Mouse (Mus musculus) Muller cell, postnatal 12 days (primary cell): Measurements from ENCODE around the gene Dcaf12.

Source experiments
- DNase-seq: peaks from one replicate; pipeline ENCODE4 v3.0.0-alpha.2; 2015; ENCODE audit errors: inconsistent ontology term

Dcaf12 gene

DNA sequence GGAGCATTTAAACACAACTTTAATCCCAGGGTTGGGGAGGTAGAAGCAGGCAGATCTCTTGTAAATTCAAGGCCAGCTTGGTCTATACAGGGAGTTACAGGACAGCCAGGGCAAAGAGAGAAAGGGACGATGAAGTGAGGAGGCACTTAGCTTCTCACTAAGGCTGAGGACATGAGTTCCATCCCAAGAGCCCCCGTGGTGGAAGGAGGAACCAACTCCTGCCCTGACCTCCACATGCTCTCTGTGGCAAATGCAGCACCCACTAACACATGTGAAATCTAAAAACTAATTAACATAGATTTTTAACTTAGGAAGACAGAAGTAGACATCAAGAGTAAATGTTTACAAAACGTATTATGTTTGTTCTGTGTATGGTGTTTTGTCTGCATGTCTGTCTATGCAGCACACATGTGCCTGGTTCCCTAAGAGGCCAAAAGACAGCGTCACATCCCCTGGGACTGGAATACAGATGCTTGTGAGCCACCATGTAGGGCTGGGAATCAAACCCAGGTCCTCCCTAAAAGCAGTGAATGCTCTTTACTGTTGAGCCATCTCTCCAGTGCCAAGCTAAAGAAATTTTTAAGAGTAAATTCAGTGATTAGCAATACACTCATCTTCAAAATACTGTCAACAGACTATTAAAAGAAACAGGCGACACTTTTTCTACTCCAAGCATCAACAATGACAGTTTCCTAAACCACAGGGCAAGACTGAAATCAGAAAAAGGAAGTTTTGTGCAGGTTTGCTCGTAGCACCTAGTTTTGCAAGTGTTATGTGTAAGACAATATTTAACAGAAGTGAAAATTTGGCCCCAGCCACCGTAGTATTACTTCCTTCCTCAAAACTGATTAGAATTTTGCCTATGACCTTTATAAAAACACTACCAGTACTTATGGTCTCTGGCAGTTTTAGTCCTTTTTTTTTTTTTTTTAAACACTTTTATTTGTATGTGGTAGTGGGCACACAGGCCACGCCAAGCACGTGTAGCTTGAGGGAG lies 3.8 kb downstream of the Dcaf12 start:
- DNase-seq, result no peak

DNA sequence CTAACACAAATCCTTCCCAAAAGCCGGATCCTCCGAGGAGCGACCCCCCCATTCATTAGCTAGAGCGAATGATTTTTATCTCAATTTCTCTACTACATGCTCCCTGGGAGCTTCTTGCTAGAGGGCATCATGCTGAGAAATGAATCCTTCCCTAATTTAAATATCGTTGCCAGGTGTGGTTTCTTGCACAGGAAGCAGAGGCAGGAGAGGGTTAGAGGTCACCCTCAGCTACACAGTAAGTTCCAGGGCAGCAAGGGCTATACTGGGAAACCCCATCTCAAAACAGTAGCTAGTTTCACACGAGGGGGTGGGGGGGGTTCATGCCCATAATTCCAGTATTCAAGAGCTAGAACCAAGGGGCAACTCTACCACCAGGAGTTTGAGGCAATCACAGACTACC lies 7.3 kb downstream of the Dcaf12 start:
- no peak for DNase-seq

DNA sequence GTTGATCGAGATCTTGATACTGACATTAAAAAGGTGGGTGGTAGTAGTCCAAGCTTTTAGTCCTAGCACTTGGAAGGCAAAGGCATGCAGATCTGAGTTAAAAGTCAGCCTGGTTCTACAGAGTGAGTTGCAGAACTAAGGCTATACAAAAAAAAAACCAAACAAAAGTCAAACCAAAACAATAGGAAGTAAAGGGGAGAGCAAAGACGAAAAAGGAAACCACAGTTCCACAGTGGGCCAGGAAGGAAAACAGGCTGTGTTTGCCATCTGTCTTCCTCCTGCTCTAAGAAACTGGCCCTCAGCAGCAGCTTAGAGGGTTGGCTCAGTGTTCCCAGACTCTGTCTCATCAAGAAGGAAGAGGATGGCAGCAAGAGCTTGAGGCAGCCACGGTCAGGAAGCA lies 10.4 kb downstream of the Dcaf12 start:
- DNase-seq, result no peak

DNA sequence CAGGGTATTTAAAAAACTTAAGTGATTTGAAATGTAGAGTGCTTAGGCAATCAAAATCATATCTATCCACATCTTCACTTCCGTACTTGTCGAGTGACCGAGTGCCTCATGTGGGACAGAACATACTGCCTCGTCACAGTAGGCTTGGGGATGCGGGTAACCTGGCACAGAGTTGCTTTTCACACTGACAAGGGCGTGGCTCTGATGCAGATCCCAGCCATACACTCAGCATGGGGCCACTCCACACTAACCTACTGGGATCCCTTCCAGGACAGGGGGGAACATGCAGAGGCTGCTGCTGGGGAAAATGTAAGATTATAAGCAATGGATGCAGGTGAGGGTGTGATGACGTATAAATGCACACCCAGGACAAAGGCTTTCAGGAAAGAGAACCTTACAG lies 11.0 kb downstream of the Dcaf12 start:
- DNase-seq, result no peak

DNA sequence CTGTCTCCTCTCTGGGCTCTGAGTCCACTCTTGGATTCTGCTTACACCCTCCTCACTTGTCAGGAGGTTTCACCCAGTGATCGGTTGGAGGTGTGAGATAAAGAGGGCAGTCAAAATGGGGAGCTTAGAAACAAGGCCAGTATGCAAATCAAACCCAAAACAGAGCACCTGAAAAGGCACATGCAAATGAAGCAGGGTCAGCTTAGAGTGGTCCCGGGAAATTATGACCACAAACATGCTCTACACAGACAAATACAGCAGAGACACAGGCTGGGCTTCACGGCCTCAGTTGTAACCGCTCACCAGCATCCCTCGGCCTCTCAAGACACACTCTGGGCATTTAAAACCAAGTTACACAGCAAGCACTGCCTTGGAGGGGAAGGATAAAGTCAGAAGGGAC lies 15.7 kb downstream of the Dcaf12 start:
- no peak for DNase-seq

DNA sequence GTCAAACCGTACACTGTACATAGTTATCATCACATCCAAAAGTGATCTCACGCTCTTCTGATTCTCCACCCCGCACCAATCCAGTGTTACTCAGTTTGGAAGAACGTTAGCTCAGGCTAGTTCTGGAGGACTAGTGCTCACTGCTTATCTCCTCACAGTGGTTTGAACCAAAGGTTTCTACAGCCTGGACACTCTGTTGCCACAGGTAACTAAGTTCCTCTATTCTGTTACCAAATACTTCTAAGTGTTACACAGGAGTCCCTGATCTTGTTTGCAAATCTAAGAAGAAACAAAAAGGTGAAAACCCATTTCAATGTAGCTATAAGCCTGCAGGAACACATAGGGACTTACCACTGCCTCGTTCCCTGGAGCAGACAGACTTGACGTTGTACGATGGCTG lies 18.7 kb downstream of the Dcaf12 start:
- no peak for DNase-seq

DNA sequence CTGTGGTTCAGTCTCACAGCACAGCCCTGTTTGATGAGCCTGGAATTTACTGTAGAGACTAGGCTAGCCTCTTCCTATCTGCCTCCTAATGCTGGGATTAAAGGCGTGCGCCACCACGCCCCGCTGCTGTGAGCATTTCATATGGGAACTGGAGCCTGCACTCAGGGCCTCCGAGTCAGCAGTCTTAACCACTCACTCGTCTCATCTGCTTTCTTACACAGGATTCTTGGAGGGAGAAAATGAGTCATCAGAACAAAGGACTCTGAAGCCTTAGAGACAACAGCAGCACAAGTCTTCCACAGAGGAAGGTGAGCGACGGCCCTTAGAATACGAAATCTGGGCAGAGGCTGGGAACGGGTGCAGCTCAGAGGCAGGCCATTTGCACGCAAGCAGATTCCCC lies 19.2 kb downstream of the Dcaf12 start:
- peak; percentile 26 for DNase-seq

DNA sequence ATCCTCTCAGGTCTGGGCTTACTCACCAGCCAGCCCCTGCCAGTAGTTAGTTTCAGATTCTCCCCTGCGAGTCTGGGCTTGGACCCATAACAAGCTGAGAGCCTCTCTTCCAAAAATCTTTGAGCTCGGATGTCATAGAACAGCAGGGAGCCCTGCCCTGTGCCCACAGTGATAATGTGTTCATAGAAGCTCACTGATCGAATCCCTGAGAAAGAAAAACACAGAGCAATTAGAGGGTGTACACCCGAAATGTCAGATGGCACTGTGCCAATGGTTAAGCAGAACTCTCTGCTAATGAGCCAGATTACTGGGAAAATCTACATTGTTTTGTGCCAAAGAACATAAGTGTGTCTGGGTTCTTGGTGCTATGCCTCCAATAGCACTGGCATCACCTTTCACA lies 20.8 kb downstream of the Dcaf12 start:
- peak; percentile 96 for DNase-seq

DNA sequence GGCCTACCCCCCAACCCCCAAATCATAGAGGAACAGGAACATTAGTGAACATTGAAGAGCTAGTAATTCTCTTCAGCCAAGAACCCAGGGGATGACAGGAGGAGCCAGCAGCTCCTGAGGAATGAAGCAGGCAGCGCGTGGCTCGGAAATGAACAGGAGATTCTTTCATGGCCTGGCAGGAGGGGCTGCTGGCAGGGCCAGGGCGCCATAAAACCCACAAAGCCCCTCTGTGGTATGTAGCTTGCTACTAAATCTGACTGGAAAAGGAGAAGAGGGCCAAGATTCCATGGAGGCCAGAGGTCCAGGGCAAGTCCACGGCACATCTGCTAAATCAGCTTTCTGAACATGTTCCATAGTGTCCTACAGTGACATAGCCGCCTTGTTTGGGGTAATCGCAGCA lies 24.9 kb downstream of the Dcaf12 start:
- peak; percentile 35 for DNase-seq

DNA sequence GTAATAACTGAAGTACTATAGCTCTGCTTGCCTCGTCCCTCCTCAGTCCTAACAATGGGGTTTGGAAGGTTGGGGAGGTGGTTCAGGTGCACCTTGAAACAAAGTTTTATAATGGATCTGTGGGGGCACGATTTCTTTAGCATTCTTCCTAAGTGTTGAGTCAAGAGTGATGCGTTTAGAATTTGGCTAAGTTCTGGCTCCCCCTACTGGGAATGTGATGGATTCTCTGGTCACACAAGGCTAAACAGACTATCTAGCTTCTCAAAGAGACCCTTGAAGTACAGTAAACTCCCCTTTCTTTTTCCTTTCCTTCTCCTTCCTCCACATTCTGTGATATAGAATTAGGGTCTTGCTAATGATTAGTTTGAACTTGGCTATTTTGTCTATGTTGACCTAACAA lies 28.3 kb downstream of the Dcaf12 start:
- peak; percentile 44 for DNase-seq

DNA sequence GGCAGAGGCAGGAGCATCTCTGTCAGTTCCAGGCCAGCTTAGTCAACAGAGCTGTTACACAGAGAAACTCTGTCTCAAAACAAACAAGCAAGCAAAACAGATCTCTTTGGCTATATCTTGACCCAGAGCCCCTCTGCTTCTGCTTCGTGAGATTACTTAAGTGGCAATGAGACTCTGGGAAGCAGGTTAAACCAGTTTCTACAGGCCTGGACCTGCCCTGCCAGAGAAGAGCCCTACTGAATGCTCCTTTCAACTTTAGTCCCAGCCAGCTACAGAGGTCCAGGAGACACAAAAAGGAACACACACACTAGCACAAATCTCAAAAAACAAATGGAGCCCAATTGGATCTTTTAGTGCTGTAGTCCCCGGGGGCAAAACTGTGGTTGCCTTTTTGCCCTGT lies 30.6 kb downstream of the Dcaf12 start:
- no peak for DNase-seq

DNA sequence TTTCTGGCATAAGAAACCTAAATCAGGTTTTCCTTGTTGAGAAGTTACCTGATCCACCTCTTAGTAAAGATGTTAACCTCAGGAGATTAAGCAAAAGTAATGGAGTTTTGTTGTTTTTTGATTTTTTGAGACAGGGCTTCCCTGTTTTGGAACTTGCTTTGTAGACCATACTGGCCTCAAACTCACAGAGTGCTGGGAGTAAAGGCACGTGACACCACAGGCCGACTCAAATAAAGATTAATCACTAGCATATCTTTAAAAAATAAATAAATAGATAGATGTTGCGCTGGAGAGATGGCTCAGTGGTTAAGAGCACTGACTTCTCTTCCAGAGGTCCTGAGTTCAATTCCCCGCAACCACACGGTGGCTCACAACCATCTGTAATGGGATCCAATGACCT lies 38.8 kb downstream of the Dcaf12 start:
- no peak for DNase-seq

DNA sequence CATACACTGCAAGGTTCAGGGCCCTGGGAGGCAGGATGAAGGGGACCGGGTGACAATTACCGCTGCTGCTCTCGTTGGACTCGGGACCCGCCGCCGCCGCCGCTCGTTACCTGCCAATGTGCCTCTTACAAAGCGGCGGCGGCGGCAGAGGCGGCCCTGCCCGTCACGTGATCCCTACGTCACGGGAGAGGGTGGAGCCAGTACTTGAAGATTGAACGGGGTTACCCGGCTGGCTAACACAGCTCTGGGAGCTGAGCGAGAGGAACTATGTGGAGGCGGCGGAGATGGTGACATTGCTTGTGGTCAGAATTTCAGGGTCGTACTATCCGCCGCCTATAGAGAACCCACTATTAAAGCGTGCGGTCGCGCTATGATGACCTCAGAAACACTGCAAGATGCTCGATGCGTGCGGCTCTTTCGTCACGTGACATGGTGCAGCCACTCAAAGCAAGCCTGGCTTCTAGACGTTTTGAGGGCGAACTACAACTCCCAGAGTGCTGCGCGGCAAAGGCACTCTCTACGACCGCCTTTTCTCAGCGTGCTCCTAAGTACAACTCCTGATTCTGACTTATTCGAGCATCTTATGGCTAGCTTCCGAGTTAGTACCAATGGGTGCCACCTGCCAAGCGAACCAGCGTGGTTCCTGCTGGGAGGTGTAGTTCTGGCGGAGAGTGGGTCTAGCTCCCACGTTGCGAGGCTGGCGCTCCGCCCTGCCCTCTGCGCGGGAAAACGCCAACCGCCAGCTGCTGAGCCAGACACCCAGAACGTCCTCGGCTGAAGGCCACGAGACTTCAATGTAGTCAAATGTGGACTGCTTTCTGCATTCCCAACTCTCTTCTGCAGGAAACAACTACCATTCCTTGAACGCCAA lies 39.5 kb downstream of the Dcaf12 start, which contains the start of gene Ubap2:
Gene Ubap2 (minus strand): TSS at position 165 of the 871 bp plus-strand sequence.
- DNase-seq, result peak; percentile 94

DNA sequence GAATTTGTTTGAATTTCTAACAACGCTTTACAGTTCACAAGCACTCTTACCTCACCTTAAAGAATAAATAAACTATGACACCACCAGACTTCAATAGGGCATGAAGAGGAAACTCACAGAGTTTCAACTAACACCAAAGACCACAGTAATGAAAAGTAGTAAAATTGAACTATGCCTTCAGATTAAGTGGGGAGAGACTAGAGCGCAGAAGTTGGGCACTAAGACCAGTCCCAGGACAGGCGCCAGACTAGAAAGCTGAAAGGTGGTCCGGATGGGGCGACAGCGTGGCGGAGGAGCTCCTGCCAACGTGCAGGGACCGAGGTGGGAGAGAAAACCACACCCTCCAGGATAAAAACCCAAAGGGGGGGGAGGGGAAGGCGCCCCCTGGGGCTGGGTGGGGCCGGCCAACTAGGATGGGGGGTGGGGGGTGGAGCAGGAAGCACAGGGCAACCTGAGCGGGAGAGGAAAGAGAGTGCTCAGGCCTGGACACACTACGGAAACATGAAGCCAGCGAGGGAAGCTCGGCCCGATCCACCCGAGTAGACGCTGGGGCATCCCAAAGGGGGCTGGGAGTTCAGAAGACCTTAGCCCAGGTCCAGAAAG lies 40.2 kb downstream of the Dcaf12 start:
- no peak for DNase-seq

DNA sequence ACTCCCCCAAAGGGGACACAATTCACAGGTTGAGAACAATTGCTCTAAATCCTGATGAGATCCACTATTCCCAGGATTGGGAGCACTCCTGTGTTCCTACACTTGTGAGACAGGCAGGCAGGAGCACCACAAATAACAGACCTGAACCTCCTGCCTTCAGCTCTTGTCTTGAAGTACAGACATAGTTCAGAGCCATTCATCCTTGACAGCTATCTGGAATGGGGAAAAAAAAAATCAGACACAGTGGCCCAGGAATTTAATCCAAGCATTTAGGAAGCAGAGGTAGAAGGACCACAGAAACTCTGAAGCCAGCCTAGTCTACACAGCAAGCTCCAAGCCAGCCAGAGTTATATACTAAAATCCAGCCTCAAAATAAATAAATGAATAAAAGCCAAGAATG lies 46.6 kb downstream of the Dcaf12 start:
- no peak for DNase-seq

DNA sequence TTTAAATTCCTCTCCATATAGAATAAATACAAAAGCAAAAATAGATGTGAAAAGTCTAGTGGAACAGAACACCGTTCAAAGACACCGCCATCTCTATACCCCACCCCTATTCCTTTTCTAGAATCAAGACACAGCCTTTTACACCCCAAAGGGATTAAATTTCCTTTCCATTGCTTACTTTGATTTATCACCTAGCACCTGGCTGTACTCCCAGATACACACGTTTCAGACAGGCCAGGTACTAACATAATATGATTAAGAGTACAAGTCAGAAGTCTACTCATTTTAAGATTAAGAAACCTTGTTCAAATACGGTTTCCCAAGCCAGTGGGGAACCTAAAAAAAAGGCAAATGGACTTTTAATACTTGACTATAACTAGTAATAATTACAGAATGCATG lies 48.3 kb downstream of the Dcaf12 start:
- DNase-seq, result no peak

DNA sequence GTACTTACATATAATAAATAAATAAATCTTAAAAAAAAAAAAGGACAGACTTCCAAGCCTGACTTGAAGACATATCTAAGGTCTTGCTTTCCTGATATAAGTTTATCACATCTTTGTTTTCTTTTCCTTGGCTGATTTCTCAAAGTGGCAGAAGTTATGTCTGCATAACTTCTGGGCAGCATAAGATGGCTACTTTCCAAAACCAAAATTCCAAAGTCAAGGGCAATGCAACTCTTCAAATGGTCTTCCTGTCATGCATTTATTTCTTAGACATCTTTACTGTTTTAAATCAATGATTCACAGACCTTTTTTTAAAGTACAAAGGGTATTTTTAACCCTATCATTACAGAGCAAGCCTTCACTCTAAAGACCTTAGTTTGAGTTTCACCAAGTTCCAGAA lies 54.0 kb downstream of the Dcaf12 start:
- DNase-seq, result no peak

DNA sequence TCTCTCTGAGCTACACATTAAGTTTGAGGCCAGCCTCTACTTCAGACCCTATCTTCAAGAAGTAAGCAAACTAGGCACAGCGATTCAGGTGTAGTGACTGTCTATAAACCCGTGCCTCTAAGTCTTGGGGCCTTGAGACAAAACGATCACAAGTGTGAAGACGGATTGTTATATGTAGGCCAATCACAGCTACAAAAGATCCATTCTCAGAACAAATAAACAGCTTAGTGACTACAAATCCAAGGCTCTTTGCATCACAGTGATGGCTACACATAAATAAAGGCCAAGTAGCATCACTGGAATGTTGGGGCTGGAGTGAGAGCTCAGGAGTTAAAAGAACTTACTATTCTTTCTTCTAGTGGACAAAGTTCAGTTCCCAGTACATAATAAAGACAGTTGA lies 55.7 kb downstream of the Dcaf12 start:
- no peak for DNase-seq

DNA sequence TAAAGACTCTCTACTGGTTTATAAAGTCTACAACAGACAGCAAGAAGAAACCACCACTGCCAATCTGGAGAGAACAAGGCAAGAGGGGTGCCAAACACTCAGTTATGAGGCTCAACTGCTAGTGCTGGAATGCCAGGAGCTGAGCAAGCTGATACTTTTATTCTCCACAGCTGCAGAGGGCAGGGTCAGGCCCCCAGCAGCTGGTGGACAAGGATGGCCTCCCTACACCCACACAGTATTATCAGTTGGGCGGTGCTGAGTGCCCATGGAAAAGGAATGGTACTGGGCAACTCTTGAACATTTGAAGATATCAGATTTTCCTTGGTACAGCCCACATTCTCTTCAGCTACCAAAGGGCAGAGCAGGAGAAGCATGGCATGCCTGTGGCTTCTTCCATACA lies 56.9 kb downstream of the Dcaf12 start:
- no peak for DNase-seq

DNA sequence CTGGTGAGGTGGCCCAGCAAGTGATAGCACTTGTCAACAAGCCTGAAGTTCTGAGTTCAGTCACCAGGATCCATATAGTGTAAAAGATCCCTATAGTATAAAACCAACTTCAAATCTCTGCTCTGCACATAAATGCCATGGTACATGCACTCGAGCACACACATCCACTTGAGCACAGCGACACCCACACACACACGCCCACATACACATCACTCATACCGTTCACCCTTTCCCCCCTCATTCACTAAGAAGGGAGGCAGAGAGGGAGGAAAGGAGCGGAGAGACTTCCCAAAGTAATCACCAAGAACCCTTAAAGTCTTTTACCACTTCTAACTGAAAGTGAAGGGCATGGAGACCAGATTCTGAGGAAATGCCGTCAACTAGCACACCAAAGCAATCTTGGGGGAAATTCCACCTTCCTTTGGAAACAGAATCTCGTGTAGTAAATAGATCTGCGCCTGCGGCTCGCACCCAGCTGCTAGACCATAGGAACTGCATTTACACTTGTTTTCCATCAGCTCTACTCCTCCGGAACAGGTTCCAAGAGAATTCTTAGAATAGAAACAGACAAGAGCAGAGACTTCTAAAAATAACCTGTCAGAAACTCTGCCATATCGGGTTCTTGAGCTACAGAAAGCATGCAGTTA lies 59.0 kb downstream of the Dcaf12 start:
- no peak for DNase-seq

DNA sequence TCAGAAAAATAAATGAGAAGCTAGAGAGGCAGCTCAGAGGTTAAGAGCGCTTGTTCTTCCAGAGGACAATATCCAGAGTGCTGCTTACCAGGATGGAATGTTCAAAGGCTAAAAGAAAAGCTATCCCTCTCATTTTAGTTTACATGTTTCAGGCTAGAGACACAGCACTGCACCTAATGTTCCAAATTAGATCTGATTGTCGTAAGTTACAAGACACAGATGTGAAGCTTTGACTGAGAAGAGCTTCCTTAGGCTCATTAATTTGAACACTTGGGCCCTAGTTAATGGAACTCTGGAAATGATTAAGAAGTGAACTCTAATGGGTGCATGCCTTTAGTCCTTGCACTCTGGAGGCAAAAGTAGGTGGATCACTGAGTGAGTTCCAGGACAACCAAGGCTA lies 60.9 kb downstream of the Dcaf12 start:
- DNase-seq, result no peak

DNA sequence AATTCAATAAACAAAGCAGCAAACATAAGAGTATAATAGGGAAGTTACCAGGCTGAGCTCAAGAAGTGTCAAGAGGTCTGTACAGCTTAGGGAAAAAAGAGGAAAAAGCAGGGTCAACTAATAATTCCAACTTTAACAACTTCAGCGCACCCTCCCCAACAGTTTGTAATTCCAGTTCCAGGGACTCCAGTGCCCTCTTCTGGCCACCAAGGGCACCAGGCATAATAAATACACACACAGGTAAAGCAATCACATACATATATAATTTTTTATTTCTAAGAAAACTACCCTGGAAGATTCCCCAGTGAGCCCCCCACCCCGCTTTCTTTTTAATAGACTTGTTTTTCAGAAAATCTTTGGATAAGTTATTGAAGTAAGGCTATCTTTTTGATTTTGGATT lies 69.3 kb downstream of the Dcaf12 start:
- DNase-seq, result no peak
